Mouse (Mus musculus) gonadal fat pad, adult 2 months (tissue): ENCODE measurements around the gene Prkag2. TPM values are rescaled to one million over a fixed set of nuclear protein-coding genes. Genes with fewer than 3 reads are reported as not detected.

Source experiments
- DNase-seq: peaks from one replicate; pipeline ENCODE4 v3.0.0-alpha.2; 2012; ENCODE audit warnings: low read depth
- polyA plus RNA-seq: library from polyadenylated mRNA; depleted of rRNA; stranded (reverse); fragments of >200 nt; gene quantifications from 2 replicates; pipeline ENCODE4 v1.2.3, GENCODE M21; 2012; rRNA removed

The Prkag2 gene
- 30.2 TPM in 2 replicates for polyA plus RNA-seq

GRCm38 (mm10) chr5:25100516-25101125, at the start of gene Prkag2:
TSS of gene Prkag2 (minus strand) at chr5:25100642.
- no peak for DNase-seq

- no peak for DNase-seq
These were observed 49.0 kb upstream of the Prkag2 start for GRCm38 (mm10) chr5:25149331-25149965.

- no peak for DNase-seq
These were observed 46.3 kb upstream of the Prkag2 start for GRCm38 (mm10) chr5:25146705-25147104.

- DNase-seq: no peak
These were observed 27.4 kb upstream of the Prkag2 start for GRCm38 (mm10) chr5:25127865-25128264.

- no peak for DNase-seq
These were observed 25.6 kb upstream of the Prkag2 start for GRCm38 (mm10) chr5:25125884-25126560.

GRCm38 (mm10) chr5:25122534-25122933, 22.1 kb upstream of the Prkag2 start:
- no peak for DNase-seq

- DNase-seq: no peak
These were observed 18.7 kb upstream of the Prkag2 start for GRCm38 (mm10) chr5:25119148-25119547.

- peak; percentile 67 for DNase-seq
These were observed 15.6 kb upstream of the Prkag2 start for GRCm38 (mm10) chr5:25115997-25116396.

GRCm38 (mm10) chr5:25115216-25115615, 14.8 kb upstream of the Prkag2 start:
- DNase-seq: no peak

- DNase-seq: no peak
These were observed 13.7 kb upstream of the Prkag2 start for GRCm38 (mm10) chr5:25114110-25114509.

GRCm38 (mm10) chr5:25110314-25110713, 9.9 kb upstream of the Prkag2 start:
- DNase-seq: no peak

- DNase-seq: no peak
These were observed 5.3 kb upstream of the Prkag2 start for GRCm38 (mm10) chr5:25105748-25106147.

GRCm38 (mm10) chr5:25101126-25101523, 683 bp upstream of the Prkag2 start:
- no peak for DNase-seq

GRCm38 (mm10) chr5:25100157-25100515, 306 bp downstream of the Prkag2 start:
- DNase-seq: no peak

GRCm38 (mm10) chr5:25099367-25100156, 880 bp downstream of the Prkag2 start:
- DNase-seq: no peak

- no peak for DNase-seq
These were observed 2.6 kb downstream of the Prkag2 start for GRCm38 (mm10) chr5:25097891-25098290.

- DNase-seq: no peak
These were observed 4.0 kb downstream of the Prkag2 start for GRCm38 (mm10) chr5:25096431-25096830.

GRCm38 (mm10) chr5:25092630-25093245, 7.7 kb downstream of the Prkag2 start:
- no peak for DNase-seq

- DNase-seq: no peak
These were observed 11.0 kb downstream of the Prkag2 start for GRCm38 (mm10) chr5:25089258-25089972.

- no peak for DNase-seq
These were observed 11.8 kb downstream of the Prkag2 start for GRCm38 (mm10) chr5:25088633-25089032.

GRCm38 (mm10) chr5:25088111-25088510, 12.3 kb downstream of the Prkag2 start:
- DNase-seq: no peak
